Mouse (Mus musculus): ENCODE results near the gene Hhatl. TPM values are rescaled to one million over a fixed set of nuclear protein-coding genes. Genes with fewer than 3 reads are reported as not detected.
A peak's percentile ranks its signal among the peaks of the same experiment; 100 is the strongest.

Gene Hhatl
- polyA plus RNA-seq, 1 experiment from 2014 or later, result 5.3 TPM

- H3K27me3 ChIP-seq (replicated peaks), result peaks cover 34% of the 10 kb centered on the region
- H3K36me3 ChIP-seq, result no peaks in the 10 kb centered on the region
- H3K27ac ChIP-seq (ENCODE audit: poor library complexity, severe bottlenecking), result no peak overlapping the region
- no peak overlapping the region for H3K9ac ChIP-seq
- ATAC-seq (ENCODE audit: insufficient number of reproducible peaks, low FRiP score), result no peak
- no peaks in the 10 kb centered on the region for H3K9me3 ChIP-seq (replicated peaks)
- peaks cover 31% of the 10 kb centered on the region for H3K4me1 ChIP-seq (replicated peaks)
- no peak overlapping the region for H3K4me2 ChIP-seq
- 42% methylated on average over 7 of the region's 7 CpGs for WGBS
- no peak overlapping the region for H3K4me3 ChIP-seq
These were observed 10.4 kb upstream of the Hhatl start for GRCm38 (mm10) chr9:121802747-121803146.

- Histone ChIP-seq H3K4me2 (no peak overlapping the region), H3K9me3 (replicated peaks) (no peaks in the 10 kb centered on the region), H3K4me1 (replicated peaks) (peaks cover 35% of the 10 kb centered on the region), H3K9ac (no peak overlapping the region), H3K4me3 (no peak overlapping the region), H3K36me3 (no peaks in the 10 kb centered on the region), H3K27ac (ENCODE audit: poor library complexity, severe bottlenecking) (no peak overlapping the region), H3K27me3 (replicated peaks) (peaks cover 57% of the 10 kb centered on the region)
- no peak for ATAC-seq (ENCODE audit: insufficient number of reproducible peaks, low FRiP score)
- 33% methylated on average over 6 of the region's 6 CpGs for WGBS
These were observed 6.7 kb upstream of the Hhatl start for GRCm38 (mm10) chr9:121798887-121799520.

GRCm38 (mm10) chr9:121797722-121798121 lies 5.4 kb upstream of the Hhatl start:
- no peak overlapping the region for H3K9ac ChIP-seq
- H3K27ac ChIP-seq (ENCODE audit: poor library complexity, severe bottlenecking), result no peak overlapping the region
- no peak overlapping the region for H3K4me2 ChIP-seq
- no peak overlapping the region for H3K4me3 ChIP-seq
- peaks cover 31% of the 10 kb centered on the region for H3K4me1 ChIP-seq (replicated peaks)
- peaks cover 60% of the 10 kb centered on the region for H3K27me3 ChIP-seq (replicated peaks)
- ATAC-seq (ENCODE audit: insufficient number of reproducible peaks, low FRiP score), result no peak
- 19% methylated on average over 12 of the region's 12 CpGs for WGBS
- H3K36me3 ChIP-seq, result no peaks in the 10 kb centered on the region
- no peaks in the 10 kb centered on the region for H3K9me3 ChIP-seq (replicated peaks)

GRCm38 (mm10) chr9:121794972-121795539 lies 2.7 kb upstream of the Hhatl start:
- H3K4me1 ChIP-seq (replicated peaks), result peaks cover 51% of the 10 kb centered on the region
- H3K4me2 ChIP-seq, result no peak overlapping the region
- 46% methylated on average over 1 of the region's 1 CpGs for WGBS
- H3K36me3 ChIP-seq, result no peaks in the 10 kb centered on the region
- H3K27me3 ChIP-seq (replicated peaks), result peaks cover 46% of the 10 kb centered on the region
- no peak for ATAC-seq (ENCODE audit: insufficient number of reproducible peaks, low FRiP score)
- no peak overlapping the region for H3K4me3 ChIP-seq
- no peak overlapping the region for H3K9ac ChIP-seq
- no peak overlapping the region for H3K27ac ChIP-seq (ENCODE audit: poor library complexity, severe bottlenecking)
- no peaks in the 10 kb centered on the region for H3K9me3 ChIP-seq (replicated peaks)

GRCm38 (mm10) chr9:121791206-121791605 lies 1.1 kb downstream of the Hhatl start:
- Histone ChIP-seq H3K27ac (ENCODE audit: poor library complexity, severe bottlenecking) (peak overlapping the region; percentile 71; the same call in 1 of the 2 replicates), H3K9me3 (replicated peaks) (no peaks in the 10 kb centered on the region), H3K9ac (no peak overlapping the region), H3K4me3 (peak overlapping the region; percentile 38), H3K36me3 (no peaks in the 10 kb centered on the region), H3K4me2 (peak overlapping the region; percentile 59), H3K4me1 (replicated peaks) (peaks cover 43% of the 10 kb centered on the region), H3K27me3 (replicated peaks) (peaks cover 30% of the 10 kb centered on the region)
- 8% methylated on average over 5 of the region's 5 CpGs for WGBS
- ATAC-seq (ENCODE audit: insufficient number of reproducible peaks, low FRiP score), result peak; percentile 36; the same call in 1 of the 2 replicates

GRCm38 (mm10) chr9:121786359-121786758 lies 5.9 kb downstream of the Hhatl start:
- Histone ChIP-seq H3K4me3 (no peak overlapping the region), H3K4me1 (replicated peaks) (peaks cover 10% of the 10 kb centered on the region), H3K9me3 (replicated peaks) (no peaks in the 10 kb centered on the region), H3K27ac (ENCODE audit: poor library complexity, severe bottlenecking) (no peak overlapping the region), H3K27me3 (replicated peaks) (peaks cover 28% of the 10 kb centered on the region), H3K9ac (no peak overlapping the region), H3K4me2 (no peak overlapping the region), H3K36me3 (no peaks in the 10 kb centered on the region)
- ATAC-seq (ENCODE audit: insufficient number of reproducible peaks, low FRiP score), result no peak
- 63% methylated on average over 2 of the region's 2 CpGs for WGBS

GRCm38 (mm10) chr9:121785261-121785660 lies 7.0 kb downstream of the Hhatl start:
- Histone ChIP-seq H3K4me1 (replicated peaks) (no peaks in the 10 kb centered on the region), H3K4me2 (no peak overlapping the region), H3K4me3 (no peak overlapping the region), H3K36me3 (no peaks in the 10 kb centered on the region), H3K27ac (ENCODE audit: poor library complexity, severe bottlenecking) (no peak overlapping the region), H3K9ac (no peak overlapping the region), H3K9me3 (replicated peaks) (no peaks in the 10 kb centered on the region), H3K27me3 (replicated peaks) (peaks cover 35% of the 10 kb centered on the region)
- WGBS, result 78% methylated on average over 8 of the region's 8 CpGs
- ATAC-seq (ENCODE audit: insufficient number of reproducible peaks, low FRiP score), result no peak

GRCm38 (mm10) chr9:121784801-121785200 lies 7.5 kb downstream of the Hhatl start:
- Histone ChIP-seq H3K9ac (no peak overlapping the region), H3K27ac (ENCODE audit: poor library complexity, severe bottlenecking) (no peak overlapping the region), H3K4me1 (replicated peaks) (no peaks in the 10 kb centered on the region), H3K9me3 (replicated peaks) (no peaks in the 10 kb centered on the region), H3K36me3 (no peaks in the 10 kb centered on the region), H3K4me2 (no peak overlapping the region), H3K4me3 (no peak overlapping the region), H3K27me3 (replicated peaks) (peaks cover 40% of the 10 kb centered on the region)
- ATAC-seq (ENCODE audit: insufficient number of reproducible peaks, low FRiP score), result no peak
- WGBS, result 78% methylated on average over 12 of the region's 12 CpGs

GRCm38 (mm10) chr9:121778066-121778624 lies 14.2 kb downstream of the Hhatl start:
- ATAC-seq (ENCODE audit: insufficient number of reproducible peaks, low FRiP score), result no peak
- H3K27me3 ChIP-seq (replicated peaks), result peaks cover 71% of the 10 kb centered on the region
- H3K9ac ChIP-seq, result peak overlapping the region; percentile 39
- WGBS, result 14% methylated on average over 54 of the region's 54 CpGs
- H3K9me3 ChIP-seq (replicated peaks), result no peaks in the 10 kb centered on the region
- peak overlapping the region; percentile 79 for H3K4me2 ChIP-seq
- peaks cover 28% of the 10 kb centered on the region for H3K4me1 ChIP-seq (replicated peaks)
- peak overlapping the region; percentile 43 for H3K4me3 ChIP-seq
- H3K27ac ChIP-seq (ENCODE audit: poor library complexity, severe bottlenecking), result no peak overlapping the region
- H3K36me3 ChIP-seq, result no peaks in the 10 kb centered on the region

GRCm38 (mm10) chr9:121777484-121778065 lies 14.7 kb downstream of the Hhatl start, which contains the start of gene Klhl40:
Gene Klhl40 (plus strand): TSS chr9:121777607.
- WGBS, result 14% methylated on average over 30 of the region's 30 CpGs
- Histone ChIP-seq H3K27me3 (replicated peaks) (peaks cover 69% of the 10 kb centered on the region), H3K4me2 (peak within 1 kb of the TSS; percentile 79), H3K27ac (ENCODE audit: poor library complexity, severe bottlenecking) (no peak within 1 kb of the TSS), H3K9me3 (replicated peaks) (no peaks in the 10 kb centered on the region), H3K4me1 (replicated peaks) (peaks cover 28% of the 10 kb centered on the region), H3K9ac (peak within 1 kb of the TSS; percentile 39), H3K4me3 (peak within 1 kb of the TSS; percentile 43), H3K36me3 (no peaks in the 10 kb centered on the region)
- 0 out of 2 replicates have a peak, but pooled peaks have one; percentile 38 for ATAC-seq (ENCODE audit: insufficient number of reproducible peaks, low FRiP score)

GRCm38 (mm10) chr9:121776511-121776910 lies 15.8 kb downstream of the Hhatl start:
- Histone ChIP-seq H3K27ac (ENCODE audit: poor library complexity, severe bottlenecking) (no peak overlapping the region), H3K9me3 (replicated peaks) (no peaks in the 10 kb centered on the region), H3K27me3 (replicated peaks) (peaks cover 62% of the 10 kb centered on the region), H3K36me3 (no peaks in the 10 kb centered on the region), H3K4me3 (no peak overlapping the region), H3K4me2 (no peak overlapping the region), H3K9ac (no peak overlapping the region), H3K4me1 (replicated peaks) (peaks cover 28% of the 10 kb centered on the region)
- no peak for ATAC-seq (ENCODE audit: insufficient number of reproducible peaks, low FRiP score)
- WGBS, result 62% methylated on average over 7 of the region's 7 CpGs

All from heart, embryonic 12.5 days (tissue).